12 mouse cellular contexts compared by ENCODE assay signal in genomic region chr9:99418377-99418776, GRCm38 (mm10). TPM values are rescaled to one million over a fixed set of nuclear protein-coding genes. Genes with fewer than 3 reads are reported as not detected.
A peak's percentile ranks its signal among the peaks of the same experiment; 100 is the strongest.
DNase-seq lines count a peak whose midpoint lies in the region; ATAC-seq and TF ChIP-seq lines count a peak whose summit lies in the region.
"Had no signal": no experiment of that assay in that cellular context is flagged by ENCODE, and none has a peak within 500 bp of the region (broad histone marks: within the 10 kb centered on the region; RNA-seq: fewer than 3 reads in every experiment).

No protein-coding gene starts in this region.

- no peaks in the 10 kb centered on the region for H3K9me3 ChIP-seq in intestine, embryonic 16.5 days (ENCODE audit: control insufficient read depth, low read length)
- no peaks in the 10 kb centered on the region for H3K9me3 ChIP-seq in liver, embryonic 12.5 days (replicated peaks)
- H3K9me3 ChIP-seq: embryonic facial prominence, embryonic 12.5 days; midbrain, embryonic 12.5 days had no signal

- no peak for TF ChIP-seq CTCF in testis, adult 2 months (IDR thresholded peaks at IDR 0.05; ENCODE audit: control insufficient read depth, insufficient read depth, insufficient replicate concordance, low read depth, low read length)

- peaks cover 7% of the 10 kb centered on the region for H3K4me1 ChIP-seq in testis, adult 2 months (ENCODE audit: control insufficient read depth, insufficient read depth, low read length)
- peaks cover 6% of the 10 kb centered on the region for H3K4me1 ChIP-seq in intestine, embryonic 16.5 days (ENCODE audit: control insufficient read depth, insufficient read depth, low read length)
- peaks cover 20% of the 10 kb centered on the region for H3K4me1 ChIP-seq in liver, embryonic 12.5 days

- H3K4me3 ChIP-seq in testis, adult 2 months (ENCODE audit: control insufficient read depth, low read depth, low read length) = peak overlapping the region; percentile 61
- H3K4me3 ChIP-seq in intestine, embryonic 16.5 days (ENCODE audit: low read length) = no peak overlapping the region
- no peak overlapping the region for H3K4me3 ChIP-seq in liver, embryonic 12.5 days
- H3K4me3 ChIP-seq: embryonic facial prominence, embryonic 12.5 days; midbrain, embryonic 12.5 days had no signal

- no peaks in the 10 kb centered on the region for H3K27me3 ChIP-seq in testis, adult 2 months (ENCODE audit: control insufficient read depth, insufficient read depth, low read length)
- no peaks in the 10 kb centered on the region for H3K27me3 ChIP-seq in intestine, embryonic 16.5 days (replicated peaks; ENCODE audit: control insufficient read depth, insufficient read depth, low read length)
- 0 out of 2 replicates have a peak, but pooled peaks cover 10% of the 10 kb centered on the region for H3K27me3 ChIP-seq in liver, embryonic 12.5 days (replicated peaks)
- H3K27me3 ChIP-seq: embryonic facial prominence, embryonic 12.5 days; midbrain, embryonic 12.5 days had no signal

- no peak overlapping the region for H3K4me2 ChIP-seq in intestine, embryonic 16.5 days (ENCODE audit: low read depth, low read length)
- no peak overlapping the region for H3K4me2 ChIP-seq in liver, embryonic 12.5 days
- H3K4me2 ChIP-seq: embryonic facial prominence, embryonic 12.5 days; midbrain, embryonic 12.5 days had no signal

- no peaks in the 10 kb centered on the region for H3K36me3 ChIP-seq in testis, adult 2 months (ENCODE audit: control insufficient read depth, insufficient read depth, low read length)
- no peaks in the 10 kb centered on the region for H3K36me3 ChIP-seq in intestine, embryonic 16.5 days (ENCODE audit: control insufficient read depth, insufficient read depth, low read length)
- no peaks in the 10 kb centered on the region for H3K36me3 ChIP-seq in liver, embryonic 12.5 days
- H3K36me3 ChIP-seq: embryonic facial prominence, embryonic 12.5 days; midbrain, embryonic 12.5 days had no signal

- no peak overlapping the region for H3K27ac ChIP-seq in testis, adult 2 months (ENCODE audit: control insufficient read depth, insufficient read depth, low read depth, low read length)
- no peak overlapping the region for H3K27ac ChIP-seq in intestine, embryonic 16.5 days (ENCODE audit: low read length)
- no peak overlapping the region for H3K27ac ChIP-seq in liver, embryonic 12.5 days
- H3K27ac ChIP-seq: embryonic facial prominence, embryonic 12.5 days; midbrain, embryonic 12.5 days had no signal

- no peak overlapping the region for H3K9ac ChIP-seq in intestine, embryonic 16.5 days (ENCODE audit: low read depth, low read length)
- no peak overlapping the region for H3K9ac ChIP-seq in liver, embryonic 12.5 days
- H3K9ac ChIP-seq: embryonic facial prominence, embryonic 12.5 days; midbrain, embryonic 12.5 days had no signal

- intact Hi-C loops in left cerebral cortex, postnatal 4 days (cut with DNase I) = no loop called here

- DNase-seq in cerebellum, adult 11-12 months = peak; percentile 22
- DNase-seq in cerebellum, adult 9-10 months = no peak
- DNase-seq in testis, postnatal 14 days (ENCODE audit: low spot score) = no peak
- peak; percentile 75 for DNase-seq in left cerebral cortex, postnatal 4 days
- no peak for DNase-seq in heart, adult 18-20 months
- DNase-seq: adrenal gland, adult 2 months had no signal

- 71% methylated on average over 5 of the region's 5 CpGs for WGBS in intestine, embryonic 16.5 days
- WGBS in liver, embryonic 12.5 days (ENCODE audit: insufficient replicate concordance) = 65% methylated on average over 5 of the region's 5 CpGs

- no peak for TF ChIP-seq POLR2A in testis, adult 2 months (IDR thresholded peaks at IDR 0.05; ENCODE audit: control insufficient read depth, low read depth, low read length)

- no peak for ATAC-seq in intestine, embryonic 16.5 days
- no peak for ATAC-seq in liver, embryonic 12.5 days

RNA-seq across cellular contexts. Expression of gene Mras, which starts 18.8 kb away (rescaled TPM):
- polyA plus RNA-seq in testis, adult 2 months (2012; rRNA removed) = 17.2 and 20.2 TPM in 2 replicates
- 10 to 100 TPM; 66.3 to 72.2 TPM for total RNA-seq in left cerebral cortex, postnatal 4 days (2021)
- total RNA-seq in heart, adult 18-20 months (2021) = 1 to 10 TPM; 6.2 to 7.1 TPM
- polyA plus RNA-seq in intestine, embryonic 16.5 days (2015; fragmentation: Nextera tagmentation; extraction: Ambion mirVana) = 6.8 and 6.9 TPM in 2 replicates
- polyA plus RNA-seq in liver, embryonic 12.5 days (2016; fragmentation: Nextera tagmentation; extraction: Ambion mirVana) = 3.1 and 5.2 TPM in 2 replicates

RNA-seq across cellular contexts. Expression of gene Nme9, which starts 32.9 kb away (rescaled TPM):
- polyA plus RNA-seq in testis, adult 2 months (2012; rRNA removed) = 0.22 and 0.28 TPM in 2 replicates
- total RNA-seq in left cerebral cortex, postnatal 4 days (2021) = under 1 TPM in 1 of 2 experiments, not detected in 1; 0.48 TPM
- under 1 TPM in 1 of 2 experiments, not detected in 1; 0.85 TPM for total RNA-seq in heart, adult 18-20 months (2021)
- 0.73 and 0.76 TPM in 2 replicates for polyA plus RNA-seq in intestine, embryonic 16.5 days (2015; fragmentation: Nextera tagmentation; extraction: Ambion mirVana)
- not detected in 2 replicates for polyA plus RNA-seq in liver, embryonic 12.5 days (2016; fragmentation: Nextera tagmentation; extraction: Ambion mirVana)
- total RNA-seq: adrenal gland, adult 2 months; left cerebral cortex, postnatal 36 days had no signal
- polyA plus RNA-seq: adrenal gland, adult 2 months; embryonic facial prominence, embryonic 12.5 days; midbrain, embryonic 12.5 days had no signal

Comparison
In these comparisons a context has a peak if more than half of its experiments do, and no peak if none do; other contexts are left out.
1. DNase-seq: peak in cerebellum, adult 11-12 months (single experiment) and left cerebral cortex, postnatal 4 days (single experiment); none in cerebellum, adult 9-10 months (single experiment), testis, postnatal 14 days (single experiment) and heart, adult 18-20 months (0 of 2).